Mouse (Mus musculus) lung, postnatal 0 days (tissue): ENCODE measurements around the gene Lzts2. TPM values are rescaled to one million over a fixed set of nuclear protein-coding genes. Genes with fewer than 3 reads are reported as not detected.

Experiments
- ATAC-seq: fragments of 200-750 bp; cut with Nextera tagmentation; 2 replicates; pipeline ENCODE4 v1.8.0; 2017; ENCODE audit warnings: moderate library complexity
- DNase-seq: peaks from one replicate; pipeline ENCODE4 v3.0.0-alpha.2; 2016; ENCODE audit warnings: low spot score
- H3K27ac ChIP-seq: fragments of 300-500 bp; sonication (generic); 2 replicates; pipeline ENCODE4 v1.5.1; 2014; ENCODE audit warnings: antibody characterized with exemption, mild to moderate bottlenecking, low read length, mixed read lengths
- H3K27me3 ChIP-seq: fragments of 300-500 bp; sonication (generic); replicated peaks from 2 replicates; pipeline ENCODE4 v1.6.1; 2014; ENCODE audit warnings: low read length, mixed read lengths; ENCODE audit not compliant: insufficient read depth
- H3K36me3 ChIP-seq: fragments of 300-500 bp; sonication (generic); 2 replicates; pipeline ENCODE4 v1.6.1; 2014; ENCODE audit warnings: low read length, mixed read lengths; ENCODE audit not compliant: insufficient read depth
- H3K4me1 ChIP-seq: fragments of 300-500 bp; sonication (generic); 2 replicates; pipeline ENCODE4 v1.6.1; 2014; ENCODE audit warnings: antibody characterized with exemption, low read depth, low read length, mixed read lengths; ENCODE audit not compliant: insufficient read depth
- H3K4me2 ChIP-seq: fragments of 300-500 bp; sonication (generic); replicated peaks from 2 replicates; pipeline ENCODE4 v1.6.1; 2014; ENCODE audit warnings: low read depth, mild to moderate bottlenecking, low read length, moderate library complexity, mixed read lengths
- H3K4me3 ChIP-seq: fragments of 300-500 bp; sonication (generic); 2 replicates; pipeline ENCODE4 v1.5.1; 2014; ENCODE audit warnings: low read depth, low read length
- H3K9ac ChIP-seq: fragments of 300-500 bp; sonication (generic); replicated peaks from 2 replicates; pipeline ENCODE4 v1.6.1; 2014; ENCODE audit warnings: low read depth, mild to moderate bottlenecking
- H3K9me3 ChIP-seq: fragments of 300-500 bp; sonication (generic); 2 replicates; pipeline ENCODE4 v1.6.1; 2016; ENCODE audit warnings: low read length, mixed read lengths
- CTCF ChIP-seq: IDR thresholded peaks from 2 replicates; pipeline ENCODE4 v1.5.1; 2016; ENCODE audit warnings: antibody characterized with exemption, mild to moderate bottlenecking
- EP300 ChIP-seq: IDR thresholded peaks from 2 replicates; pipeline ENCODE4 v1.6.1; 2016; ENCODE audit warnings: antibody characterized with exemption, mild to moderate bottlenecking, control low read depth
- WGBS: fragments of 180-500 bp; shearing (Covaris S2); extraction: QIAGEN DNeasy Blood & Tissue Kit; methylation state at CpG from one replicate; pipeline ENCODE4 v1.1.7; 2014; 5-methylcytosine and 5-hydroxymethylcytosine counted together
- polyA plus RNA-seq: library from polyadenylated mRNA; unstranded; fragments of >200 nt; fragmentation: Nextera tagmentation; extraction: Ambion mirVana; gene quantifications from 2 replicates; pipeline ENCODE4 v1.2.1, GENCODE M21; 2015

Gene Lzts2
- polyA plus RNA-seq, 1 experiment from 2014 or later, result 56.0 TPM

- Histone ChIP-seq H3K4me1 (no peaks in the 10 kb centered on the region), H3K27me3 (no peaks in the 10 kb centered on the region), H3K9ac (no peak overlapping the region), H3K4me3 (no peak overlapping the region), H3K36me3 (peaks cover 13% of the 10 kb centered on the region; the same call in 1 of the 2 replicates), H3K9me3 (no peaks in the 10 kb centered on the region), H3K4me2 (no peak overlapping the region), H3K27ac (no peak overlapping the region)
- TF ChIP-seq EP300 (no peak), CTCF (no peak)
- DNase-seq (no peak), ATAC-seq (no peak)
- WGBS, result 65% methylated on average over 7 of the region's 7 CpGs
Observed at GRCm38 (mm10) chr19:44982477-44983115, 31.6 kb upstream of the Lzts2 start.

GRCm38 (mm10) chr19:44983366-44983765, 30.8 kb upstream of the Lzts2 start:
- Histone ChIP-seq H3K36me3 (peaks cover 13% of the 10 kb centered on the region; the same call in 1 of the 2 replicates), H3K4me1 (no peaks in the 10 kb centered on the region), H3K27me3 (no peaks in the 10 kb centered on the region), H3K4me3 (no peak overlapping the region), H3K4me2 (no peak overlapping the region), H3K27ac (no peak overlapping the region), H3K9me3 (no peaks in the 10 kb centered on the region), H3K9ac (no peak overlapping the region)
- ATAC-seq (no peak), DNase-seq (no peak)
- WGBS, result 90% methylated on average over 6 of the region's 6 CpGs
- TF ChIP-seq CTCF (no peak), EP300 (no peak)

- Histone ChIP-seq H3K27me3 (no peaks in the 10 kb centered on the region), H3K4me2 (no peak overlapping the region), H3K9me3 (no peaks in the 10 kb centered on the region), H3K27ac (no peak overlapping the region), H3K9ac (no peak overlapping the region), H3K36me3 (peaks cover 13% of the 10 kb centered on the region; the same call in 1 of the 2 replicates), H3K4me3 (no peak overlapping the region), H3K4me1 (no peaks in the 10 kb centered on the region)
- ATAC-seq, result no peak
- no peak for TF ChIP-seq CTCF
- no peak for TF ChIP-seq EP300
- 94% methylated on average over 4 of the region's 4 CpGs for WGBS
- DNase-seq, result no peak
Observed at GRCm38 (mm10) chr19:44984420-44984819, 29.8 kb upstream of the Lzts2 start.

- no peaks in the 10 kb centered on the region for H3K9me3 ChIP-seq
- DNase-seq (no peak), ATAC-seq (no peak)
- H3K4me3 ChIP-seq, result no peak overlapping the region
- H3K4me2 ChIP-seq, result no peak overlapping the region
- H3K27me3 ChIP-seq, result no peaks in the 10 kb centered on the region
- WGBS, result 38% methylated on average over 5 of the region's 5 CpGs
- peaks cover 9% of the 10 kb centered on the region; the same call in 1 of the 2 replicates for H3K36me3 ChIP-seq
- no peak overlapping the region for H3K27ac ChIP-seq
- TF ChIP-seq CTCF, result no peak
- no peak for TF ChIP-seq EP300
- no peaks in the 10 kb centered on the region for H3K4me1 ChIP-seq
- H3K9ac ChIP-seq, result no peak overlapping the region
Observed at GRCm38 (mm10) chr19:44985159-44985988, 28.8 kb upstream of the Lzts2 start.

GRCm38 (mm10) chr19:44987004-44987403, 27.2 kb upstream of the Lzts2 start:
- 62% methylated on average over 6 of the region's 6 CpGs for WGBS
- no peaks in the 10 kb centered on the region for H3K36me3 ChIP-seq
- TF ChIP-seq EP300 (no peak), CTCF (no peak)
- no peak overlapping the region for H3K9ac ChIP-seq
- H3K4me3 ChIP-seq, result no peak overlapping the region
- no peaks in the 10 kb centered on the region for H3K4me1 ChIP-seq
- DNase-seq, result no peak
- H3K4me2 ChIP-seq, result no peak overlapping the region
- no peaks in the 10 kb centered on the region for H3K27me3 ChIP-seq
- no peak overlapping the region for H3K27ac ChIP-seq
- no peaks in the 10 kb centered on the region for H3K9me3 ChIP-seq
- ATAC-seq, result no peak

- Histone ChIP-seq H3K9me3 (no peaks in the 10 kb centered on the region), H3K27me3 (no peaks in the 10 kb centered on the region), H3K4me2 (no peak overlapping the region), H3K36me3 (no peaks in the 10 kb centered on the region), H3K4me1 (no peaks in the 10 kb centered on the region), H3K9ac (no peak overlapping the region), H3K27ac (no peak overlapping the region), H3K4me3 (no peak overlapping the region)
- ATAC-seq (no peak), DNase-seq (no peak)
- no peak for TF ChIP-seq CTCF
- no peak for TF ChIP-seq EP300
- 58% methylated on average over 6 of the region's 6 CpGs for WGBS
Observed at GRCm38 (mm10) chr19:44987851-44988250, 26.4 kb upstream of the Lzts2 start.
